Mouse (Mus musculus) adrenal gland, postnatal 14 days (tissue): ENCODE measurements around the gene Olfr624. TPM values are rescaled to one million over a fixed set of nuclear protein-coding genes. Genes with fewer than 3 reads are reported as not detected.

Experiments used
- DNase-seq: peaks from one replicate; pipeline ENCODE4 v3.0.0; 2021; ENCODE audit warnings: mixed read lengths
- long read RNA-seq, 2 experiments: library from polyadenylated mRNA; stranded (forward); transcript quantifications; one replicate each; pipeline ENCODE4 v2.0.0; 2021
- total RNA-seq: library from RNA; stranded (reverse); gene quantifications from 2 replicates; pipeline ENCODE4 v1.2.3, GENCODE M21; 2021

Gene Olfr624
- total RNA-seq: 0.04 TPM in 1 of 2 replicates, not detected in the other
- long read RNA-seq, experiment 1: 0 reads
- long read RNA-seq, experiment 2: 0 reads

DNA sequence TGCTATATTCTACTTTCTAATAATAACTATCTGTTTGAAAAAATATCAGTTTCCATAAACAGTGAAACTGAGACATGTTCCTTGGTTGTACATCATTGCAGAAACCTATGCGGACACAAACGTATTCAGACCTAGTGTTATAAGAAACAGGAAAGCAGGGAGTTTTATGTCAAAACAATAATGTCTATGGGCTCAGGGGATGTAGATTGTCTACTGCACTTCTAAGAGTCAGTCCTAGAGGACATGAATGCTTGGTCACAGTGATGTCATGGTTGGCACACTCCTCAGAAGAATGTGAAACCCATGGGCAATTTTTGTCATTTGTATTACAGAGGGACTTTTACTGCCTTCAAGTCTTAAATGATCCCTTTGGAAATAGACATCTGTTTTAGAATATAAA is at the start of gene Olfr624:
Gene Olfr624, minus strand, starts transcription at position 101 of the 400 bp plus-strand sequence.
- DNase-seq: no peak

GRCm38 (mm10) chr7:103716398-103716797 is 45.4 kb upstream of the Olfr624 start:
- DNase-seq: peak; percentile 4

DNA sequence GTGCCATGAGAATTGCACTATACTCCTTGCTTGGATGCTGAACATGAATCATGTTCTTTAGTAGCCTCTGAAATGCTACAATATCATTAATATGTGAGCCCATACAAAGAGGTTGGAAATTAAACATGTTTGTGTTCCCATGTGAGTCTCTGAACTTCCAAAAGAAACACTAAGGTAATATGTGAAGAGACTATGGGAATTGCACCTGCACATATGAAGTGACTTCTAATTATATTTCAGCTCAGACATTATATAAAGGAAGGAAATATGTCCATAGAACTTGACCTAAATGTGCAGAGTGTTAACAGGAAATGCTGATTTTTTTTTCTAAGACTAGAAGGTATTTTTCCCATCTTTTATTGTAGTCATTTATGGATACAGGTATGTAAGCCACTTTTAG is 43.4 kb upstream of the Olfr624 start, which contains the start of gene Olfr243:
Gene Olfr243, plus strand, starts transcription at position 301 of the 400 bp plus-strand sequence.
- DNase-seq: no peak

- DNase-seq: no peak
Observed at GRCm38 (mm10) chr7:103712024-103712423, 41.0 kb upstream of the Olfr624 start.

- no peak for DNase-seq
Observed at GRCm38 (mm10) chr7:103699469-103699868, 28.5 kb upstream of the Olfr624 start.

GRCm38 (mm10) chr7:103682420-103682819 is 11.4 kb upstream of the Olfr624 start, which contains the start of gene Olfr625-ps1:
Gene Olfr625-ps1 (plus strand): TSS chr7:103682720.
- DNase-seq: no peak

DNA sequence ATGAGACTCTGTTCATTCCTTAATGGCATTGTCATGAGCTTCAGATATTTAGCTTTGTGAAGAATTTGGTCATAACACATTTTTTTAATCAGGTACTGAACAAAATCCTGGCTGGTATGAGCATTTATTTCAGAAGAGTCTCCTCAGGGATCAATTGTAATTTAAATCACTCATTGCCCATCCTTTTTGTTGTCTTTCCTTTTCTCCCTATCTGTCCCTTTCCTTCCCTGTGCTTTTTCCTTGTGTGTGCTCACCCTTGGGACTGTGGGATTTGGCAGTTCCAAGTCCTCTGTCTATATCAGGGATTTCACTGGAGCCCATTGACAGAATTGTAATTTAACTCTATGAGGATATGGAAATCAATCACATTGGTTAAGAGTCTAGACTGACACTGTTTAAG is 7.4 kb downstream of the Olfr624 start, which contains the start of gene Olfr623:
Gene Olfr623, minus strand, starts transcription at position 101 of the 400 bp plus-strand sequence.
- no peak for DNase-seq

DNA sequence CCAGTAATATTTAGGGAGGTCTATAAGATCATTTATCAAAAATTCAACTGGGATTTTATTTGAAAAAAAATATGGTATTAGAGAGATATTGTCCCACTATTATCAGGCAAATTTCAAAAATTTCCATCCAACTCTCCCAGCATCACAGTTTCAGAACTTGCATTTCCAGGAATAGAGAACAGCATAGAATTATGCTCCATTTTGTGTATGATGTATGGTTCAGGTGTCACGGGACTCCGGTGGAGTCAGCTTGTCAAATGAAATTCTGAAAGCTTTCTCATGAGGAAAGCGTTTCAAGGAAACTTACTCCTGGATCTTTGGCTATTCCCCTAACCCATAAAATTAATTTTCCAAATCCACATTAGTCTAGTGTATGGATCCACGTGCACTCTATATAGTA is 26.9 kb downstream of the Olfr624 start:
- no peak for DNase-seq

GRCm38 (mm10) chr7:103642602-103643001 is 28.4 kb downstream of the Olfr624 start, which contains the start of gene Olfr622:
Gene Olfr622 (minus strand): TSS chr7:103642702.
- no peak for DNase-seq

- DNase-seq: no peak
Observed at GRCm38 (mm10) chr7:103636795-103637194, 34.2 kb downstream of the Olfr624 start.

Other genes with a start within 250 kb of the Olfr624 start
- gene Olfr605, start 225.8 kb downstream of the Olfr624 start, total RNA-seq: not detected in 2 replicates
- gene Olfr606, start 222.1 kb downstream of the Olfr624 start, total RNA-seq: not detected in 2 replicates
- gene Olfr607, start 207.0 kb downstream of the Olfr624 start, total RNA-seq: not detected in 2 replicates
- gene Olfr608, start 201.3 kb downstream of the Olfr624 start, total RNA-seq: not detected in 2 replicates
- not detected in 2 replicates for gene Olfr609, start 173.1 kb downstream of the Olfr624 start, total RNA-seq
- gene Olfr610, start 159.1 kb downstream of the Olfr624 start, total RNA-seq: not detected in 2 replicates
- gene Olfr611, start 150.3 kb downstream of the Olfr624 start, total RNA-seq: not detected in 2 replicates
- not detected in 2 replicates for gene Olfr612, start 128.5 kb downstream of the Olfr624 start, total RNA-seq
- gene Olfr613, start 123.1 kb downstream of the Olfr624 start, total RNA-seq: not detected in 2 replicates
- gene Olfr615, start 115.1 kb downstream of the Olfr624 start, total RNA-seq: not detected in 2 replicates
- not detected in 2 replicates for gene Olfr616, start 102.0 kb downstream of the Olfr624 start, total RNA-seq
- gene Olfr617, start 98.1 kb downstream of the Olfr624 start, total RNA-seq: not detected in 2 replicates
- gene Olfr618, start 81.1 kb downstream of the Olfr624 start, total RNA-seq: not detected in 2 replicates
- not detected in 2 replicates for gene Olfr619, start 70.6 kb downstream of the Olfr624 start, total RNA-seq
- gene Olfr620, start 58.7 kb downstream of the Olfr624 start, total RNA-seq: not detected in 2 replicates
- not detected in 2 replicates for gene Olfr622, start 28.5 kb downstream of the Olfr624 start, total RNA-seq
- not detected in 2 replicates for gene Olfr623, start 7.5 kb downstream of the Olfr624 start, total RNA-seq
- gene Olfr625-ps1, start 11.5 kb upstream of the Olfr624 start, total RNA-seq: not detected in 2 replicates
- gene Olfr243, start 43.5 kb upstream of the Olfr624 start, total RNA-seq: not detected in 2 replicates
- not detected in 2 replicates for gene Olfr628, start 59.2 kb upstream of the Olfr624 start, total RNA-seq
- not detected in 2 replicates for gene Olfr629, start 73.8 kb upstream of the Olfr624 start, total RNA-seq
- gene Olfr630, start 86.1 kb upstream of the Olfr624 start, total RNA-seq: not detected in 2 replicates
- not detected in 2 replicates for gene Olfr69, start 100.4 kb upstream of the Olfr624 start, total RNA-seq
- not detected in 2 replicates for gene Olfr68, start 108.5 kb upstream of the Olfr624 start, total RNA-seq
- gene Olfr67, start 120.6 kb upstream of the Olfr624 start, total RNA-seq: not detected in 2 replicates
- 1,182 and 1,430 TPM in 2 replicates for gene Hbb-bt, start 142.8 kb upstream of the Olfr624 start, total RNA-seq
- 8,688 and 11,965 TPM in 2 replicates for gene Hbb-bs, start 156.9 kb upstream of the Olfr624 start, total RNA-seq
- gene Hbb-bh2, start 169.3 kb upstream of the Olfr624 start, total RNA-seq: not detected in 2 replicates
- gene Hbb-bh1, start 172.0 kb upstream of the Olfr624 start, total RNA-seq: not detected in 2 replicates
- gene Hbb-y, start 182.0 kb upstream of the Olfr624 start, total RNA-seq: not detected in 2 replicates
- not detected in 2 replicates for gene Olfr66, start 215.1 kb upstream of the Olfr624 start, total RNA-seq
- not detected in 2 replicates for gene Olfr64, start 223.3 kb upstream of the Olfr624 start, total RNA-seq
- not detected in 2 replicates for gene Olfr65, start 232.3 kb upstream of the Olfr624 start, total RNA-seq